Mouse (Mus musculus) liver, embryonic 13.5 days (tissue): ENCODE measurements at regions not wholly inside any gene's neighbourhood (a gene's known extent, or its start where the extent isn't known, plus 50 kb on each side); places are given as distances from the start of the nearest gene placed in this dataset.

Experiments used
- ATAC-seq: fragments of 200-750 bp; cut with Nextera tagmentation; 2 replicates; pipeline ENCODE4 v1.8.0; 2017; ENCODE audit warnings: low read depth, mild to moderate bottlenecking, moderate number of reproducible peaks, moderate library complexity
- DNase-seq: peaks from one replicate; pipeline ENCODE4 v3.0.0; 2022
- H3K27ac ChIP-seq: fragments of 300-500 bp; sonication (generic); 2 replicates; pipeline ENCODE4 v1.5.1; 2015; ENCODE audit warnings: moderate library complexity, mild to moderate bottlenecking, inconsistent platforms
- H3K27me3 ChIP-seq: fragments of 300-500 bp; sonication (generic); 2 replicates; pipeline ENCODE4 v1.6.1; 2015; ENCODE audit warnings: mild to moderate bottlenecking, inconsistent platforms
- H3K36me3 ChIP-seq: fragments of 300-500 bp; sonication (generic); 2 replicates; pipeline ENCODE4 v1.6.1; 2015; ENCODE audit warnings: mild to moderate bottlenecking, inconsistent platforms
- H3K4me1 ChIP-seq: fragments of 300-500 bp; sonication (generic); replicated peaks from 2 replicates; pipeline ENCODE4 v1.6.1; 2015; ENCODE audit warnings: inconsistent platforms
- H3K4me2 ChIP-seq: fragments of 300-500 bp; sonication (generic); 2 replicates; pipeline ENCODE4 v1.6.1; 2015; ENCODE audit warnings: inconsistent platforms, mild to moderate bottlenecking, moderate library complexity
- H3K4me3 ChIP-seq: fragments of 300-500 bp; sonication (generic); replicated peaks from 2 replicates; pipeline ENCODE4 v1.5.1; 2015; ENCODE audit warnings: mild to moderate bottlenecking, inconsistent platforms
- H3K9ac ChIP-seq: fragments of 300-500 bp; sonication (generic); 2 replicates; pipeline ENCODE4 v1.6.1; 2015; ENCODE audit warnings: mild to moderate bottlenecking, inconsistent platforms
- H3K9me3 ChIP-seq: fragments of 300-500 bp; sonication (generic); replicated peaks from 2 replicates; pipeline ENCODE4 v1.6.1; 2016; ENCODE audit warnings: inconsistent platforms
- WGBS: fragments of 180-500 bp; shearing (Covaris S2); methylation state at CpG from one replicate; pipeline ENCODE4 v1.1.7; 2015; ENCODE audit not compliant: insufficient replicate concordance; 5-methylcytosine and 5-hydroxymethylcytosine counted together

- DNase-seq (no peak), ATAC-seq (no peak)
- Histone ChIP-seq H3K9me3 (no peaks in the 10 kb centered on the region), H3K9ac (no peak overlapping the region), H3K4me1 (peaks cover 18% of the 10 kb centered on the region), H3K4me3 (no peak overlapping the region), H3K4me2 (no peak overlapping the region), H3K27me3 (no peaks in the 10 kb centered on the region), H3K36me3 (no peaks in the 10 kb centered on the region), H3K27ac (no peak overlapping the region; the same call in 1 of the 2 replicates)
- WGBS = 8% methylated on average over 1 of the region's 1 CpGs
Observed at GRCm38 (mm10) chr10:67644280-67644679, 95.5 kb upstream of the Ado start.

DNA sequence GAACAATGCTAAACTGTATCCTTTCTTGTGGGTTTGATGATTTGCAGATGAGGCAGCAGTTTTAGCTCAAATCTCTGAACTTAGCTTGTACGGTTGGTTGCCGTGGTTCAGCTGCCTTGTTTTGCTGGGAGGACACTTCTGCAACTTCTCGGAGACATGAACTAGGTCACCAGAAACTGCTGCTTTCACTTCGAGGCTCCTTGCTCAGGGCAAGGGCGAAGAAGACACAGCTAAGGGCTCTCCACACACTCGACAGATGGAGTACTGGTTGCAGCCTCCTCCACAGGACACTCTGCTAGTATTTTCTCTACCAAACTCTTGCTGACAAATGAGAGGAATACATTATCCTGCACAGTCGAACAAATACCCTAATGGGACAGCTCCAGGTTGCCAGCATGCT, 94.9 kb upstream of the Ado start:
- Histone ChIP-seq H3K4me1 (peaks cover 18% of the 10 kb centered on the region), H3K9ac (no peak overlapping the region), H3K36me3 (no peaks in the 10 kb centered on the region), H3K4me3 (no peak overlapping the region), H3K27me3 (no peaks in the 10 kb centered on the region), H3K4me2 (no peak overlapping the region), H3K9me3 (no peaks in the 10 kb centered on the region), H3K27ac (no peak overlapping the region)
- no peak for DNase-seq
- 17% methylated on average over 7 of the region's 7 CpGs for WGBS
- no peak for ATAC-seq

GRCm38 (mm10) chr10:67637339-67637738, 88.6 kb upstream of the Ado start:
- no peak for DNase-seq

GRCm38 (mm10) chr10:67636569-67636968, 87.8 kb upstream of the Ado start:
- WGBS = 3% methylated on average over 13 of the region's 13 CpGs

More at GRCm38 (mm10) chr10:67637339-67637738, 88.6 kb upstream of the Ado start:
- no peaks in the 10 kb centered on the region for H3K36me3 ChIP-seq
- no peak overlapping the region for H3K4me3 ChIP-seq
- no peaks in the 10 kb centered on the region for H3K9me3 ChIP-seq
- no peak overlapping the region for H3K4me2 ChIP-seq
- no peaks in the 10 kb centered on the region for H3K27me3 ChIP-seq
- WGBS = 53% methylated on average over 5 of the region's 5 CpGs
- H3K4me1 ChIP-seq = peaks cover 7% of the 10 kb centered on the region; the same call in 1 of the 2 replicates
- ATAC-seq = no peak
- no peak overlapping the region for H3K27ac ChIP-seq
- no peak overlapping the region for H3K9ac ChIP-seq

GRCm38 (mm10) chr10:67634795-67635194, 86.0 kb upstream of the Ado start:
- Histone ChIP-seq H3K27me3 (no peaks in the 10 kb centered on the region), H3K36me3 (no peaks in the 10 kb centered on the region), H3K4me1 (peaks cover 7% of the 10 kb centered on the region; the same call in 1 of the 2 replicates), H3K4me3 (no peak overlapping the region), H3K27ac (no peak overlapping the region), H3K4me2 (no peak overlapping the region), H3K9me3 (no peaks in the 10 kb centered on the region), H3K9ac (no peak overlapping the region)
- DNase-seq (no peak), ATAC-seq (no peak)
- 58% methylated on average over 4 of the region's 4 CpGs for WGBS

More at GRCm38 (mm10) chr10:67636569-67636968, 87.8 kb upstream of the Ado start:
- ATAC-seq (no peak), DNase-seq (peak; percentile 9)
- no peak overlapping the region for H3K9ac ChIP-seq
- no peaks in the 10 kb centered on the region for H3K36me3 ChIP-seq
- no peak overlapping the region for H3K27ac ChIP-seq
- H3K9me3 ChIP-seq = no peaks in the 10 kb centered on the region
- H3K4me1 ChIP-seq = peaks cover 7% of the 10 kb centered on the region; the same call in 1 of the 2 replicates
- no peaks in the 10 kb centered on the region for H3K27me3 ChIP-seq
- peak overlapping the region; percentile 44 for H3K4me2 ChIP-seq
- H3K4me3 ChIP-seq = peak overlapping the region; percentile 23; the same call in 1 of the 2 replicates

GRCm38 (mm10) chr10:67633063-67633462, 84.3 kb upstream of the Ado start:
- no peaks in the 10 kb centered on the region for H3K27me3 ChIP-seq
- ATAC-seq (no peak), DNase-seq (no peak)
- no peaks in the 10 kb centered on the region for H3K36me3 ChIP-seq
- no peak overlapping the region for H3K4me2 ChIP-seq
- WGBS = 88% methylated on average over 7 of the region's 7 CpGs
- H3K27ac ChIP-seq = no peak overlapping the region
- H3K9me3 ChIP-seq = no peaks in the 10 kb centered on the region
- no peak overlapping the region for H3K4me3 ChIP-seq
- H3K9ac ChIP-seq = no peak overlapping the region
- H3K4me1 ChIP-seq = peaks cover 7% of the 10 kb centered on the region; the same call in 1 of the 2 replicates

- WGBS = 69% methylated on average over 12 of the region's 12 CpGs
- no peak overlapping the region for H3K9ac ChIP-seq
- no peak overlapping the region for H3K4me2 ChIP-seq
- DNase-seq = no peak
- no peaks in the 10 kb centered on the region for H3K36me3 ChIP-seq
- no peaks in the 10 kb centered on the region for H3K9me3 ChIP-seq
- no peaks in the 10 kb centered on the region for H3K27me3 ChIP-seq
- no peaks in the 10 kb centered on the region for H3K4me1 ChIP-seq
- no peak for ATAC-seq
- H3K27ac ChIP-seq = no peak overlapping the region
- H3K4me3 ChIP-seq = no peak overlapping the region
Observed at GRCm38 (mm10) chr10:67623338-67623737, 74.6 kb upstream of the Ado start.

DNA sequence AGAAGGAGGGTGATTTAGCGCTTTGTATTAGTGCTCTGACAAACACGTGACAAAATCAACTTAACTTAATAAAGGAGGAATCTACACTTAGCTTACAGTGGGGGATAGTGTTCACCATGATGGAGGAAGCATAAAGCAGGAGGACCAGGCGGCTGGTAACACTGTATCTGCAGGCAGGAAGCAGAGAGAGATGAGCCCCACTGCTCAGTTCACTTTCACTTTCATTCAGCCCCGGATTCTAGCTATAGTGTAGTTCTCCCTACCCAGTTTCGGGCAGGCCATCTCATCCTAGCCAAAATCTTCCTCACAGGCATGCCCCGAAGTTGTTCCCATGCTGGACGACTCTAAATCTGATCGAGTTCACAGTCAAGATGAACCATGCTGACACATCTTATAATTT, 71.3 kb upstream of the Ado start:
- 56% methylated on average over 8 of the region's 8 CpGs for WGBS
- no peak for ATAC-seq
- no peak overlapping the region for H3K9ac ChIP-seq

DNA sequence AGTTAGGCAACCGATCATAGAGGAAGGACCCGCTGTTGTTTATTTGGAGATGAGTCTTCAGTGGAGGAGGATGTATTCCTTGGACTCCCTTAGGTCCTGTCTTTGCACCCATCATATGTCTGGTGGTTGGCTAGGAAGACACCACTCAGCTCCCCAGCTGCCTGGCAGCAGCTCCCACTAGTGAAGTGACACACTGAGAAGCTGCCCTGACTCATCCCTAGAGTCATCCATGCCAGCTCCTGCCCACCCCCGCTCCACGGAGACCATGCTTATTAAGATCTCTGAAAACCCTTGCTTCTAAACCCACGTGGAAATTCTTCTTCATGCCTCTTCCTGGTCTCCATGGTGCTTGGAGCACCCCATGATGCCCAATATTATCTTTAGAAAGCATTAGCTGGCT, 69.4 kb upstream of the Ado start:
- Histone ChIP-seq H3K36me3 (no peaks in the 10 kb centered on the region), H3K4me1 (no peaks in the 10 kb centered on the region), H3K27me3 (no peaks in the 10 kb centered on the region), H3K9me3 (no peaks in the 10 kb centered on the region), H3K27ac (no peak overlapping the region), H3K9ac (no peak overlapping the region), H3K4me2 (no peak overlapping the region), H3K4me3 (no peak overlapping the region)
- no peak for DNase-seq
- no peak for ATAC-seq
- 69% methylated on average over 5 of the region's 5 CpGs for WGBS

More for the DNA sequence above, 71.3 kb upstream of the Ado start:
- Histone ChIP-seq H3K4me3 (no peak overlapping the region), H3K36me3 (no peaks in the 10 kb centered on the region), H3K4me1 (no peaks in the 10 kb centered on the region), H3K4me2 (no peak overlapping the region), H3K9me3 (no peaks in the 10 kb centered on the region), H3K27me3 (no peaks in the 10 kb centered on the region), H3K27ac (no peak overlapping the region)
- DNase-seq = no peak

- no peaks in the 10 kb centered on the region for H3K36me3 ChIP-seq
- H3K27me3 ChIP-seq = no peaks in the 10 kb centered on the region
- no peaks in the 10 kb centered on the region for H3K4me1 ChIP-seq
- 67% methylated on average over 3 of the region's 3 CpGs for WGBS
- DNase-seq (no peak), ATAC-seq (no peak)
- H3K27ac ChIP-seq = no peak overlapping the region
- no peak overlapping the region for H3K9ac ChIP-seq
- H3K4me2 ChIP-seq = no peak overlapping the region
- H3K9me3 ChIP-seq = no peaks in the 10 kb centered on the region
- H3K4me3 ChIP-seq = no peak overlapping the region
Observed at GRCm38 (mm10) chr10:67615016-67615415, 66.3 kb upstream of the Ado start.

- Histone ChIP-seq H3K4me3 (no peak overlapping the region), H3K27me3 (no peaks in the 10 kb centered on the region), H3K4me2 (no peak overlapping the region), H3K27ac (no peak overlapping the region), H3K9ac (no peak overlapping the region), H3K4me1 (peaks cover 5% of the 10 kb centered on the region; the same call in 1 of the 2 replicates), H3K9me3 (no peaks in the 10 kb centered on the region), H3K36me3 (no peaks in the 10 kb centered on the region)
- WGBS = 38% methylated on average over 6 of the region's 6 CpGs
- ATAC-seq (no peak), DNase-seq (no peak)
Observed at GRCm38 (mm10) chr10:67610689-67611088, 61.9 kb upstream of the Ado start.

- Histone ChIP-seq H3K9ac (no peak overlapping the region), H3K9me3 (no peaks in the 10 kb centered on the region), H3K4me3 (no peak overlapping the region), H3K36me3 (no peaks in the 10 kb centered on the region), H3K4me2 (no peak overlapping the region), H3K27me3 (no peaks in the 10 kb centered on the region), H3K27ac (no peak overlapping the region), H3K4me1 (peaks cover 5% of the 10 kb centered on the region; the same call in 1 of the 2 replicates)
- no peak for ATAC-seq
- whole genome bisulfite sequencing = 24% methylated on average over 5 of the region's 5 CpGs
- no peak for DNase-seq
Observed at GRCm38 (mm10) chr10:67608033-67608432, 59.3 kb upstream of the Ado start.
